Mouse (Mus musculus) embryo, embryonic 11 days (tissue): ENCODE results near the gene Clk1.
"Not testable (repeated sequence)": the region's sequence is repeated elsewhere in the genome, so short reads cannot be mapped to it uniquely, and the experiment has no call there.

Source experiments
- DNase-seq: peaks from one replicate; pipeline ENCODE4 v3.0.0-alpha.2; 2015

Clk1 gene

DNA sequence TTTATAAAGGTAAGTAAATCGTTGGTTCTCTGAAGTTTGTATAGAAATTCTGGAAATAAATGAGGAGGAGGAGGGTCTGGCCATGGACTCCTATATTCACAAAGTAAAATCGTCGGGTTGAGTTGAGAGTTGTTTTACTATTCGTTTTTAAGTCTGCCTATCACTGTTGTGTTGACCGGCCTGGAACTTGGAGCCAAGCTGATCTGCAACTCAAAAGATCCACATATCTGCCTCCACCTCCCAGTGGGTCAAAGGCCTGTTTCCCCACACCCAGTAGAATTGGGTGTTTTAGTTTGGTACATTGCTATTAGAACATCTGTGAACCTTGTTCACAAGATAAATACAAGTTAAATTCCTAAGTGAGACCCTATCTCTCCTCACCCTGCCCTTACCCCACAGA is 20.1 kb downstream of the Clk1 start:
- no peak for DNase-seq

DNA sequence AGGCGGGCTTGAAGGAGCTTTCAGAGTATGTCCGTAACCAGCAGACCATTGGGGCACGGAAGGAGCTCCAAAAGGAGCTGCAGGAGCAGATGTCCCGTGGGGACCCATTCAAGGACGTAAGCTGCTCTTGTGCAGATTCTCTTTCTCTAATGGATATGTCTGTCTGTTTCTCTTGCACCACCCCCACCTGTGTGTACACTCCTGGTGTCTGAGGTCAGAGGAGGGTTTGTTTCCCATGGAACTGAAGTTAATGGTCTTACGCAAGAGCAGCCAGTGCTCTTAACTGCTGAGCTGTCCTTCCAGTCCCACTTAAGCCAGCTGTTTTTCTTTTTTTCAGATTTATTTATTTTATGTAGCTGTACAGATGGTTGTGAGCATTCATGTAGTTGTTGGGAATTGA is 22.5 kb downstream of the Clk1 start:
- no peak for DNase-seq

DNA sequence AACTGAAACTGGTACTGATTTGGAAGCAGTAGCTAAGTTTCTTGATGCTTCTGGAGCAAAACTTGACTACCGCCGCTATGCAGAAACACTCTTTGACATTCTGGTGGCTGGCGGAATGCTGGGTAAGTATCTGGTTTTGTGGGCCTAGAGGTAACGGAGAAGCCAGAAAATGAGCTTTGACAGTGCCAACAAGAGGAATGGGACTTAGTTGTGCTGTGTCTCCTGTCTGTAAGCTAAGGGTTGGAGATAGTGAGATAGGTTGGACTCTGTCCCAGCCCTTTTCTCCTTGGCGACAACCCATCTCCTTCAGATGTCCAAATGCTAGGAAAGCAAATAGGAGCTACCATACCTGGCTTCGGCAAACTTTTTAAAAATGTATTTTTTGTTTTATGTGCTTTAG is 26.1 kb downstream of the Clk1 start:
- DNase-seq: no peak

DNA sequence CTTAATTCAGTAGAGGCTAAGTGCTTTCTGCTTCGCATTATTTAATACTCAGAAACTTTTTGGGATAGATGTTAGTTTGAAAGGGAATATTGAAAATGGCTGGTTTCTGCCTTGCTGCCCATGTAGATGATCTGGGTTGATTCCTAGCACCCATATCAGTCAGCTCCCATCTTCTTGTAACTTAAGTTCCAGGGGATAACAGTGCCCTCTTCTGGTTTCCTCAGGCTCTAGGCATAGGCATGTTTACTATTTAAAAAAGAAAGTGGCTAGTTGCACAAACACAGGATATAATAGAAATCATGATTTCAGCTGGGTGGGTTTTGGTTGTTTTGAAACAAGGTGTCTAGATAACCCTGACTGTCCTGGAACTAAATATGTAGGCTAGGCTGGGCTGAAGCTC is 27.7 kb downstream of the Clk1 start:
- DNase-seq: peak; percentile 14

GRCm38 (mm10) chr1:58395341-58395740 is 28.5 kb downstream of the Clk1 start:
- DNase-seq: no peak

DNA sequence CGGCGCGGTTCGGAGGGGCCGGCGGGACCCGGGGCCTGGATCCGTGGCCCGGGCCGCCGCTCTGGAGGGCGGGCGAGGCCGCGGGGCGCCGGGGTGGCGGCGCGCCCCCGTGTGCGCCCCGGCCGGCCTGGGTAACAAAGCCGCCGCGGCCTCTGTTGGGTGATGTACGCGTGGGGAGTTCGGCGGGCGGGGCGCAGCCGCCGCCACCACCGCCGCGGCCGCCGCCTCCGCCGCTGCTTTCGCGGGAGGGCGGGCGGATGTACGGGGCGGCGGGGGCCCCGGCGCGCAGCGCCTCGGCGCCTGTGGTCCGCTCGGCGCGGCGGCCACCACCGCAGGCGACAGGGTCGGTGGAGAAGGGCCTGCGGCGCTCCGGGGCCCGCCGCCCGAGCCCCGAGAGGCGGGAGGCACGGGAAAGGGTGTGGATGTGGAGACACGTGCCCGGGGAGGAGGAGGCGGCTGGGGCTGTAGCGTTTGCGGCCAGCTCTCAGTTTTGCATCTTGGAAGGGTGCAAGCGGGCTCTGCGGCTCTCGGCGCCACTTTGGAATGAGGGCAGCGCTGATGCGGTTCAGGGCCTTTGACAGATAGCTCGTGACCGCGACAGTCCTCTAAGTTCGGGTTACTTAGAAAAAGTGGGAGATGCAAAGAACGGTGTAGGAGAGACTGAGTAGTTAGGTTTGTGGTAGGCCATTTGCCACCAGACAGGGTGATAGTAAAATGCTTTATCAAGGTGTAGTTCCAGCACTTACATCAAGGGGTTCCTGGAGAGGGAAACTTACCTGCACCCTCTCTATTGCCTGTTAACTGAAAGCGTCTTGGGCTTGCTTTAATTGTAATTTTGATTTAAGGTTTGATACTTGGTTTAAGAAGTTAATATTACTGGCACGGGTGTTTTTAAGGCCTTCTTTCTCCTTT is 30.3 kb downstream of the Clk1 start:
- DNase-seq: peak; percentile 63

DNA sequence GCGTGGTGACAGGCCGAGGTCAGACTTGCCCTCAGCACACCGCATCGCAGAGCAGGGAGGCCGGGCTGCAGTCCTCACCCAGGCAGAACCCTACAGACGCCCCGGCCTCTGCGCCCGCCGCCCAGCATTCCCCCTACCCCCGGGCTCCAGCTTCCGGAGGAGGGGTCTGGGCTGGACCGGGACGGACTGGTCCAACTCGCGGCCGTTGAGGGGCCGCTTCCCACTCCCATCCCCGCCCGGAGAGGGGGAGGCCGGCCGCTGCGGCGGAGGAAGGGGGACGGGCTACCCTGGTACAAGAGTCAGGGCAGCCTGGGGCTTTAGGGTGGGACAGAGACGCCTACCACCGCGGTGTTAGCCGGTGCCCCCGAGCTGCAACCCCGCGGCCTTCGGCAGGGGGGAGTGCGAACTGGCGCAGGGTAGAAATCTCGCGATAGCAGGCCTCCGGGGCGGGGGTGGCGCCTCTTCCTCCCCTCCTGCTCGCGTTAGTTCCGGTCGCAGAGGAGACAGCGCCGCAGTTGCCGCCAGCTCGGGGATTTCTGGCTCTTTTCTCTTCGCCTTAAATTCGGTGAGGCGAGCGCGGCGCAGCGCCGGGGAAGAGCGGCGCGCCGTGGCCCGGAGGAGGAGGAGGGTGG is 31.1 kb downstream of the Clk1 start, which contains the start of gene Bzw1:
Gene Bzw1, plus strand, starts transcription at position 247 of the 632 bp plus-strand sequence.
- peak; percentile 95 for DNase-seq

DNA sequence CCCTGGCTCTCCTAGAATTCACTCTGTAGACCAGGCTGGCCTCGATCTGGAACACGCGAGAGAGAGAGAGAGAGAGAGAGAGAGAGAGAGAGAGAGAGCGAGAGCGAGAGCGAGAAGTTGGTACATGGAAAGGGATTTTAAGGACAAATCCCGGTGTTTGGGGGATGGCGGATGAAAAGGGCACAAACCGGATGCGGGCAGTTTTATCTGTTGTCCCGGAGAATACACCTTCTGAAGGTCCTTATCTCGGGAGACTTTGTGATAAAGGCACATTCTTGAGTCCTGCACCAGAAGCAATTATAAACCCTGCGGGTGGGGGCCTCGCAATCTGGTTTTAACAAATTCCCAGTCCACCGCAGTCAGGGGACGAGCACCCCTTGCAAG is 31.6 kb downstream of the Clk1 start:
- DNase-seq: peak; percentile 65

GRCm38 (mm10) chr1:58391421-58392267 is 32.2 kb downstream of the Clk1 start:
- peak; percentile 13 for DNase-seq

- no peak for DNase-seq
Measured at GRCm38 (mm10) chr1:58382586-58383281, 41.1 kb downstream of the Clk1 start.

DNA sequence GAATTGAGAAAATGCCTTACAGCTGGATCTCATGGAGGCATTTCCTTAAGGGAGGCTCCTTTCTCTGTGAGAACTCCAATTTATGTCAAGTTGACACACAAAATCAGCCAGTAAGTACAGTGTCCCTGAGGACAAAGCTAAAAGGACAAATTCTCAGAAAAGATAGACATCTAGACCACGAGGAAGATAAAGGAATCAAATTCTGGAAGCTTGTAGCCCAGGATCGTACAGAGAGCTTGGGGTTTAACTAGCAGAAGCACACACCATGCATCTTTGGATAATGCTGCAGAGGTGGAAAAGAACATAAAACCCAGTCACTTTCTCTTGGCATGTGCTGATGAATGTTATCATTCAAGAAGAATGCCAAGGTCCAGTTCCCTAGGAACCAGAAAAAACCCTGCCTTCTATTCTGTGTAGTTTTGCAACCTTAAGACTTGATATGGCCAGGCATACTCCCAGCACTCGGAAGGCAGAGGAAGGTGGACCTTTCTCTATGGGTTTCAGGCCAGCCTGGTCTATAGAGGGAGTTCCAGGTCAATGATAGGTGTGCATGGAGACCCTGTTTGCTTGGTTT is 48.2 kb downstream of the Clk1 start:
- DNase-seq: no peak

DNA sequence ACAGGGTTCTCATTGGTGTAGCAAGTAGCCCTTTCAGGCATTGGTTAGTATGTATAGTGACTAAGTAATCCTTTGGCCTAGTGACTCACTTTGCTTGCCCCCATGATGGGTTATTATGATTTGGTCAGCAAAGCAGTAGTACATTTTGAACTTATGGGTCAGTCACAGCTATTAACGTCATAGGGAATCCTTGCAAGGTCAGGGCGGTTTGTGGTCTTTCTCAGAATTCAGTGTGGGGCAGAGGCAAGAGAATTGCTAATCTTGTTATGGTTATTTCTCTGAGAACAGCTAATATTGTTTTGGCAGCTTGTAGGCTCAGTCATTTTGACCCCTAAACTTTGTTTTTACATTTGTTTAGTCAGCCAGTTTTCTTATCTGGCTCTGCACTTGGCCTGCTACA is 49.6 kb downstream of the Clk1 start:
- DNase-seq: not testable (repeated sequence)

DNA sequence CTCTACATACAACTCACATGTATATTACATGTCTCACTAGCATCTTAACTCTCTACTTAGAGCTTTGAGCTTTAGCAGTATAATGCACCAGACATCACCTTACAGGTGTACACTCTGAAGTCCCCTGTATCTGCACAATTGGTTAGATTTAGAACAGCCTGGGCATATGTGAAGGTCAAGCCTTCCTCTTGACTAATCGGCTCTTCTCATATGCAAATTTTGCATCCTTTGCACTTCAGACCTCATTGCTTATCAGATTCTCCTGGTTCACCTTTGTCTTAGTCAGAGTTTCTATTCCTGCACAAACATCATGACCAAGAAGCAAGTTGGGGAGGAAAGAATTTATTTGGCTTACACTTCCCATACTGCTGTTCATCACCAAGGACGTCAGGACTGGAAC is 54.1 kb downstream of the Clk1 start:
- no peak for DNase-seq

GRCm38 (mm10) chr1:58366737-58367471 is 57.0 kb downstream of the Clk1 start:
- no peak for DNase-seq

GRCm38 (mm10) chr1:58365829-58366228 is 58.0 kb downstream of the Clk1 start:
- no peak for DNase-seq

GRCm38 (mm10) chr1:58364551-58364950 is 59.3 kb downstream of the Clk1 start:
- no peak for DNase-seq

GRCm38 (mm10) chr1:58362296-58362695 is 61.6 kb downstream of the Clk1 start:
- DNase-seq: no peak
